Mouse (Mus musculus): ENCODE results near the gene Krtap19-2. TPM values are rescaled to one million over a fixed set of nuclear protein-coding genes. Genes with fewer than 3 reads are reported as not detected.

The Krtap19-2 gene
- not detected for total RNA-seq (2021)
- long read RNA-seq, experiment 1, result 0 reads
- long read RNA-seq, experiment 2, result 0 reads

DNA sequence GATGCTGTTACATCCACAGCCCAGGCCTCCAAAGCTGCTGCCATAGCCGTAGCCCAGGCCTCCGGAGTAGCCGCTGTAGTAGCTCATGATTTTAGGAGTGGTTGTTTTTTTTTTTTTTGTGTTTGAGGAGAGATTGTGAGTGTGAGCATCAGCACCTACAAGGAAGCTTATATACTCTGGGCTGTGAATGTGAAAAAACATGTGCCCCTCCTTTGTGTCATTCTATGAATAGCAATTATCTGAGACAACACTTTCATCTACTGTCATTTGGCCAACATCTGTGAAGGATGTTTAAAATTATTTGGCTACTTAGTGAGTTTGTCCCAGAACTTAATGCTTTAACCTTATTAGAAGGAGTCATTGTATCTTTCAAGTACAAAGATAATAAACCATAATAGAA is at the start of gene Krtap19-2:
Gene Krtap19-2 (minus strand): TSS at position 101 of the 400 bp plus-strand sequence.
- no peak for DNase-seq (ENCODE audit: low spot score in 2 of 2)

GRCm38 (mm10) chr16:88896357-88896756 is 22.3 kb upstream of the Krtap19-2 start, which contains the start of gene Krtap19-5:
TSS of gene Krtap19-5 (minus strand) at chr16:88896457.
- no peak for DNase-seq (ENCODE audit: low spot score in 2 of 2)

DNA sequence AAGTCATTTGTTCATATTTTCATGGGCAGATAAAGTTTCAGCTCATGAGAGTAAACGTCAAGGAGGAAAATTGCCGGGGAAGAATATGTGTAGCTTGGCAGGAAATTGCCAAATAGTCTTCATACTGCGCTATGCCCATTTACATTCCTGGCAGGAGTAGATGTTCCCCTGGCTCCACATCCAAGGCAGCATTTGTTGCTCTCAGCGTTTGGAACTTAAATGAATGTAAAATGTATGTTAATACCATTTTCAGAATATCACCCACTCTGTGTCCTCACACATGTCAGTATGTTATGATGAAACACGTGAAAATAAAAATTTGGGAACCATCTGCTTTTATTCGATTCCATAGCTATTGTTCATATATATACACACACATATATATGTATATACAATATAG is 12.8 kb upstream of the Krtap19-2 start:
- no peak for DNase-seq (ENCODE audit: low spot score in 2 of 2)

- DNase-seq (ENCODE audit: low spot score in 2 of 2), result no peak
These were observed 10.9 kb upstream of the Krtap19-2 start, which contains the start of gene Krtap19-4 for GRCm38 (mm10) chr16:88884989-88885388. TSS of gene Krtap19-4 (minus strand) at chr16:88885089.

GRCm38 (mm10) chr16:88877938-88878337 is 3.9 kb upstream of the Krtap19-2 start, which contains the start of gene Krtap19-3:
TSS of gene Krtap19-3 (minus strand) at chr16:88878038.
- DNase-seq (ENCODE audit: low spot score in 2 of 2), result no peak

- no peak for DNase-seq (ENCODE audit: low spot score in 2 of 2)
These were observed 4.8 kb downstream of the Krtap19-2 start, which contains the start of gene Krtap19-1 for GRCm38 (mm10) chr16:88869311-88869710. TSS of gene Krtap19-1 (minus strand) at chr16:88869411.

DNA sequence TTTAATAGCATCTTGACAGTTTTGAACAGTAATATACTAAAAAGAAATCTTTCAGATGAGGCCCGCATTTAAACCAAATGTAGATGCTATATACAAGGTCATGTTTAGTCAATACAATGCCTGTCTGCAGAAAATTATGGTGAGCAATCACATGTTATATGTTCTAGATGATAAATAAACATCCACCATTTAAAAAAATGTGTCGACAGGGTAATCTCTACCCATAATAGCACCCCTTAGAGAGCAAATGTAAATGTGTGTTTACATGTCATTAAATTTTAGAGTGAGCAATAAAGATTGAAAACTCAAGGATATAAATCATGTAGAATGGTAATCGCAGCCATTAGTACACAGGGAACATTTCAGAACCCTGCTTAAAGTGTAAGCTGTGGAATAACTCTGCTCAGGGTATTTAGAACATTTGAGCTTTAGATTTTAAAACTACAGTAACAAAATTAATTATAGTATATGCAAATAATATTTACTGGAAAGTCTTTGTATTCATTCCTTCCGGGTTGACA is 9.1 kb downstream of the Krtap19-2 start:
- no peak for DNase-seq (ENCODE audit: low spot score in 2 of 2)

- no peak for DNase-seq (ENCODE audit: low spot score in 2 of 2)
These were observed 22.6 kb downstream of the Krtap19-2 start for GRCm38 (mm10) chr16:88851450-88851849.

GRCm38 (mm10) chr16:88848558-88848957 is 25.5 kb downstream of the Krtap19-2 start:
- DNase-seq (ENCODE audit: low spot score in 2 of 2), result no peak

DNA sequence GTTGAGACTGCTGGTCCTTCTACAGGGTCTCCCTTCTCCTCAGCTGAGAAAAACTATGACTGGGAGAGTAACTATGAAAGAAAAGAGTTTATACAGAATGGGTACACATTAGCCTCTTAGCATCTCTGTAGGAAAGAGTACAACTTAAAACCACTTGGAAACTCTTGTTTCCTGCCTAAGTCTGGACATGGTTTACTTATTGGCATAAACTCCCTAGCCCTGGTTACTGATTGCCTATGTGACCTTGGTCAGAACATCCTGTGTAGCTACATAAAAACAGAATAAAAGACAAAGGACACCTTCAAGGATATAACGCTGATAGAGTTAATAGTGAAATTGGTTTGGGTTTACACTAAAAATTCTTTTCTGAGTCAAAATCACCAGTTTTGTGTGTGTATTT is 26.7 kb downstream of the Krtap19-2 start:
- no peak for DNase-seq (ENCODE audit: low spot score in 2 of 2)

GRCm38 (mm10) chr16:88826978-88827377 is 47.1 kb downstream of the Krtap19-2 start:
- no peak for DNase-seq (ENCODE audit: low spot score in 2 of 2)

DNA sequence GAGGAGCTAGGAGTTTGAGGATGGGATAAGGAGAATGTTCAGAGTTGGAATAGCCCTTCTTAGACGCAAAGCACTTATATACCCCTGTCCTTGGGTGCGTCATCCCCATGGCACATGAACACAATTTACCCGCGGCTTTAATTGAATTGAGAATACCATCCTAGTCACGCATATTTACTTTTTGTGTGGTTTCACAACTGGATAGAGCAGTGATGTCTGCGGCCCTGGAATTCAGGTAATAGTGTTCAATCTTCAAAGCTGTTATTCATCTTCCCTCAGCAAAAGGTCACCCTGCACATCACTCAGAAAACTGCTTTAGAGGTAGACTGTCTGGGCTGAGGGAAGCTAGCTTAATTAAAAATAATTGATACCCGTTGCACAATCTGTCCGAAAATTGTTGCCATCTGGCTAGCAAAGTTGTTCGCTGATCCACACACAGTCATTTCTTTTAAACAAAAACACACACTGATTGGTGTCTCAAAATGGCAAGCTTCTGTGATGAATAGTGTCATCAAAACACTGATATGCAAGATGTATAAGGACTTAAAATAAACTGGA is 47.9 kb downstream of the Krtap19-2 start, which contains the start of gene Krtap14:
Gene Krtap14 (minus strand): TSS at position 51 of the 558 bp plus-strand sequence.
- no peak for DNase-seq (ENCODE audit: low spot score in 2 of 2)

DNA sequence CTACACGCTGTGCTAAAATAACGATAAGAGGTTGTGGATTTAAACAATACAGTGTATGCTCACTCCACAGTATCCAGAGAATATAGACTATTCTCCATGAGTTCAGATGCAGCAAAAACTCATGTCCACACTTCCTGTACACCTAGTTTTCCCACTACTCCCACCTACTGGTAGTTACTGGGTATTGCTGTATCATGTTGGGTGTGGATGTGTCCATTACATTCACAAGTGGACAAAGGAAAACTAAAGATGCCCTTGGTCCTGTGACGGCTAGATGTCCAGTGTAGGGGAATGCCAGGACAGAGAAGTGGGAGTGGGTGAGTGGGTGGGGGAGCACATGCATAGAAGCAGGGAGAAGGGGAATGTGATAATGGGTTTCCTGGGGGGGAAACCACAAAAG is 50.3 kb downstream of the Krtap19-2 start:
- DNase-seq (ENCODE audit: low spot score in 2 of 2), result no peak

Other genes with a start within 250 kb of the Krtap19-2 start
- not detected for gene 2310079G19Rik, start 246.6 kb downstream of the Krtap19-2 start, total RNA-seq (2021)
- gene Krtap26-1, start 226.5 kb downstream of the Krtap19-2 start, total RNA-seq (2021), result not detected
- gene Krtap27-1, start 202.6 kb downstream of the Krtap19-2 start, total RNA-seq (2021), result not detected
- gene 2310061N02Rik, start 166.3 kb downstream of the Krtap19-2 start, total RNA-seq (2021), result not detected
- not detected for gene Krtap13-1, start 145.4 kb downstream of the Krtap19-2 start, total RNA-seq (2021)
- gene Krtap13, start 122.6 kb downstream of the Krtap19-2 start, total RNA-seq (2021), result not detected
- not detected for gene 2310034C09Rik, start 115.4 kb downstream of the Krtap19-2 start, total RNA-seq (2021)
- gene 2310057N15Rik, start 100.1 kb downstream of the Krtap19-2 start, total RNA-seq (2021), result not detected
- not detected for gene Gm5965, start 96.4 kb downstream of the Krtap19-2 start, total RNA-seq (2021)
- gene Gm20741, start 62.0 kb downstream of the Krtap19-2 start, total RNA-seq (2021), result not detected
- not detected for gene Krtap15, start 54.1 kb downstream of the Krtap19-2 start, total RNA-seq (2021)
- gene Krtap14, start 48.1 kb downstream of the Krtap19-2 start, total RNA-seq (2021), result not detected
- not detected for gene Krtap19-1, start 4.9 kb downstream of the Krtap19-2 start, total RNA-seq (2021)
- gene Krtap19-3, start 3.8 kb upstream of the Krtap19-2 start, total RNA-seq (2021), result not detected
- gene Krtap19-4, start 10.8 kb upstream of the Krtap19-2 start, total RNA-seq (2021), result not detected
- not detected for gene Krtap19-5, start 22.2 kb upstream of the Krtap19-2 start, total RNA-seq (2021)
- not detected for gene Krtap19-9b, start 58.0 kb upstream of the Krtap19-2 start, total RNA-seq (2021)
- gene Krtap16-3, start 88.6 kb upstream of the Krtap19-2 start, total RNA-seq (2021), result not detected
- gene Krtap22-2, start 136.5 kb upstream of the Krtap19-2 start, total RNA-seq (2021), result not detected
- gene Gm10229, start 141.0 kb upstream of the Krtap19-2 start, total RNA-seq (2021), result not detected
- gene Krtap6-1, start 157.4 kb upstream of the Krtap19-2 start, total RNA-seq (2021), result not detected
- not detected for gene Gm10228, start 167.2 kb upstream of the Krtap19-2 start, total RNA-seq (2021)
- not detected for gene Krtap6-5, start 173.6 kb upstream of the Krtap19-2 start, total RNA-seq (2021)
- not detected for gene 1110025L11Rik, start 189.7 kb upstream of the Krtap19-2 start, total RNA-seq (2021)
- gene Krtap6-3, start 209.7 kb upstream of the Krtap19-2 start, total RNA-seq (2021), result not detected

Data from adrenal gland, adult 18-20 months (tissue).